Mouse (Mus musculus) heart, adult 18-20 months (tissue): Measurements from ENCODE around the gene Tenm1. TPM values are rescaled to one million over a fixed set of nuclear protein-coding genes. Genes with fewer than 3 reads are reported as not detected.
A peak's percentile ranks its signal among the peaks of the same experiment; 100 is the strongest.

Source experiments
- DNase-seq, 2 experiments: peaks; one replicate each; pipeline ENCODE4 v3.0.0; 2021 to 2022; ENCODE audit warnings: mixed read lengths in 1 of 2
- long read RNA-seq, 2 experiments: library from polyadenylated mRNA; stranded (forward); transcript quantifications; one replicate each; pipeline ENCODE4 v2.0.0; 2021
- total RNA-seq, 2 experiments: library from RNA; stranded (reverse); gene quantifications; 2 replicates each; pipeline ENCODE4 v1.2.3; 2021

Gene Tenm1
- under 1 TPM; 0.05 to 0.15 TPM for total RNA-seq
- long read RNA-seq, experiment 1, result 0 reads
- long read RNA-seq, experiment 2, result 0 reads

- DNase-seq, result no peak
Measured at GRCm38 (mm10) chrX:43428855-43429263, at the start of gene Tenm1. TSS of gene Tenm1 (minus strand) at chrX:43429126.

- DNase-seq, result no peak
Measured at GRCm38 (mm10) chrX:43467311-43467710, 38.4 kb upstream of the Tenm1 start.

GRCm38 (mm10) chrX:43430581-43430980 is 1.7 kb upstream of the Tenm1 start:
- DNase-seq, result no peak

- no peak for DNase-seq
Measured at GRCm38 (mm10) chrX:43429982-43430531, 1.1 kb upstream of the Tenm1 start.

GRCm38 (mm10) chrX:43429337-43429736 is 411 bp upstream of the Tenm1 start:
- no peak for DNase-seq

- no peak for DNase-seq
Measured at GRCm38 (mm10) chrX:43427961-43428365, 963 bp downstream of the Tenm1 start.

- no peak for DNase-seq
Measured at GRCm38 (mm10) chrX:43427111-43427510, 1.8 kb downstream of the Tenm1 start.

- DNase-seq, result no peak
Measured at GRCm38 (mm10) chrX:43397957-43398356, 31.0 kb downstream of the Tenm1 start.

- DNase-seq, result no peak
Measured at GRCm38 (mm10) chrX:43388106-43388505, 40.8 kb downstream of the Tenm1 start.

- no peak for DNase-seq
Measured at GRCm38 (mm10) chrX:43372526-43372925, 56.4 kb downstream of the Tenm1 start.

GRCm38 (mm10) chrX:43319351-43319750 is 109.6 kb downstream of the Tenm1 start:
- DNase-seq, result no peak

- no peak for DNase-seq
Measured at GRCm38 (mm10) chrX:43317801-43318520, 111.0 kb downstream of the Tenm1 start.

GRCm38 (mm10) chrX:43235844-43236243 is 193.1 kb downstream of the Tenm1 start:
- DNase-seq, result no peak

GRCm38 (mm10) chrX:43205003-43205402 is 223.9 kb downstream of the Tenm1 start:
- DNase-seq, result no peak

GRCm38 (mm10) chrX:43202249-43202783 is 226.6 kb downstream of the Tenm1 start:
- DNase-seq, result no peak

GRCm38 (mm10) chrX:43182975-43183374 is 246.0 kb downstream of the Tenm1 start:
- no peak for DNase-seq

- no peak for DNase-seq
Measured at GRCm38 (mm10) chrX:43151561-43151960, 277.4 kb downstream of the Tenm1 start.

- no peak for DNase-seq
Measured at GRCm38 (mm10) chrX:43129696-43130095, 299.2 kb downstream of the Tenm1 start.

GRCm38 (mm10) chrX:43122491-43122890 is 306.4 kb downstream of the Tenm1 start:
- DNase-seq, result no peak

- no peak for DNase-seq
Measured at GRCm38 (mm10) chrX:43122001-43122400, 306.9 kb downstream of the Tenm1 start.

- no peak for DNase-seq
Measured at GRCm38 (mm10) chrX:42986100-42986499, 442.8 kb downstream of the Tenm1 start.

- DNase-seq, result peak in 1 of 2 experiments; percentile 2
Measured at GRCm38 (mm10) chrX:42973562-42973961, 455.4 kb downstream of the Tenm1 start.

- no peak for DNase-seq
Measured at GRCm38 (mm10) chrX:42967611-42968010, 461.3 kb downstream of the Tenm1 start.

- DNase-seq, result no peak
Measured at GRCm38 (mm10) chrX:42861731-42862130, 567.2 kb downstream of the Tenm1 start.
